Mouse (Mus musculus) kidney, adult 2 months (tissue): ENCODE measurements around the gene Gm28043. TPM values are rescaled to one million over a fixed set of nuclear protein-coding genes. Genes with fewer than 3 reads are reported as not detected.

Experiments
- DNase-seq: peaks from one replicate; pipeline ENCODE4 v3.0.0; 2021
- H3K27ac ChIP-seq: fragments of 200-500 bp; 2 replicates; pipeline ENCODE4 v1.5.1; 2012; ENCODE audit warnings: low read depth, low read length, control low read depth, inconsistent platforms; ENCODE audit not compliant: insufficient read depth
- H3K27me3 ChIP-seq: fragments of 200-500 bp; replicated peaks from 2 replicates; pipeline ENCODE4 v1.6.1; 2012; ENCODE audit warnings: mild to moderate bottlenecking, moderate library complexity, low read length, inconsistent platforms; ENCODE audit not compliant: control insufficient read depth, insufficient read depth
- H3K36me3 ChIP-seq: fragments of 200-500 bp; 2 replicates; pipeline ENCODE4 v1.6.1; 2012; ENCODE audit warnings: mild to moderate bottlenecking, moderate library complexity, low read length, inconsistent platforms; ENCODE audit not compliant: control insufficient read depth, insufficient read depth
- H3K4me1 ChIP-seq: fragments of 200-500 bp; 2 replicates; pipeline ENCODE4 v1.6.1; 2011; ENCODE audit warnings: low read length; ENCODE audit not compliant: control insufficient read depth, insufficient read depth
- H3K4me3 ChIP-seq: fragments of 200-500 bp; 2 replicates; pipeline ENCODE4 v1.5.1; 2011; ENCODE audit warnings: mild to moderate bottlenecking, low read depth, low read length, control low read depth; ENCODE audit not compliant: insufficient read depth
- CTCF ChIP-seq: fragments of 200-500 bp; conservative IDR thresholded peaks from 2 replicates; pipeline ENCODE4 v1.5.1; 2011; ENCODE audit warnings: low read depth, mild to moderate bottlenecking, control low read depth, low read length, moderate library complexity, mixed read lengths; ENCODE audit not compliant: insufficient read depth, insufficient read length
- POLR2A ChIP-seq: fragments of 200-500 bp; IDR thresholded peaks from one replicate; pipeline ENCODE4 v1.6.1; 2011; ENCODE audit warnings: low read depth, low read length, control low read depth
- WGBS: fragments of 180-500 bp; shearing (Covaris S2); methylation state at CpG from one replicate; pipeline ENCODE4 v1.1.7; 2018; 5-methylcytosine and 5-hydroxymethylcytosine counted together
- polyA plus RNA-seq: library from polyadenylated mRNA; depleted of rRNA; stranded (reverse); fragments of >200 nt; gene quantifications from 2 replicates; pipeline ENCODE4 v1.2.3, GENCODE M21; 2012

The Gm28043 gene
- polyA plus RNA-seq, 1 experiment, result 0.63 TPM

DNA sequence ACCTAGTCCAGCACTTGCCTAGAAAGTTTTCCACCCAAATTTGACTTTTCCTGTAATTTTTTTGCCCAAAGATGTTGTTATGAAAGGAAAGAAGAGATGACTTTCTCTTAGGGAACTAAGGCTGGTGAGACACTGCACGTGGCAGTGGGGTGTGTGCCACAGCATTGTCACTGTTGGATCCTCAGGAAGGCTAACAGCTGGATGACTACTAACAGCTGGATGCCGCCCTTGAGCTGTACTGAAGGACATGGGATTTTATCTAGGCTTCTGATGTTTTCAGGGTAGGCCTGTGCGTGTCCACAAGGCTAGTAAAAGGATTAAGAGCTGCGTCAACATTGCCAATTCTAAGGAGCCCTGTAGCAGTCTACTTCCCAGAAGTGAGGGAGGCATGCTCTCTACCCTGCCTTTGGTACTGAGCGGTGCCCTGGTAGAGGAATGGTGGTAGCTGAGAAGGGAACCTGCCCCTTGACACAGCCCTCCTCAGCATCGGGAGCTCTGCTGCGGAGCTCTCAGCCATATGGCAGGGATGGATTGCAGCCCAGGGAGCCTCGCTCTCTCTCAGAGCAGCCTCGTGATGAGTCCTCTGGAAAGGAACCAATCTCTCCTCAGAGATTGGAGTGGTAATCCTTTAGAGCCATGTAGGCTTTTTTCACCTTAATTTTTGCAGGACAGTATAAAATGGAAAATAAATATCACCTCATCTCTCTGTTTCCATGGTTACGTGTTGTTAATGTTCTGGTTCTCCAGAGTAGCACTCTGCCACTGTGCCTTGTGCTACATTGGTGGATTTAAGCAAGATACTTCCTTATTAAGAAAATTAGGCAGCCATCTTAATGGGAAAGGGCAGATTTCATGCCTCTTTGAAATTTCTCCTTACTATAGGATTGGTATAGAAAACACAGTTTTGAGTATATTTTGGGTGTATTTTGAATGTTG lies 53.6 kb downstream of the Gm28043 start:
- no peaks in the 10 kb centered on the region for H3K27me3 ChIP-seq
- no peak for DNase-seq
- H3K4me3 ChIP-seq, result no peak overlapping the region
- H3K27ac ChIP-seq, result no peak overlapping the region
- no peak for TF ChIP-seq POLR2A
- no peak for TF ChIP-seq CTCF
- H3K4me1 ChIP-seq, result no peaks in the 10 kb centered on the region
- WGBS, result 87% methylated on average over 10 of the region's 10 CpGs
- H3K36me3 ChIP-seq, result no peaks in the 10 kb centered on the region; the same call in none of the 2 replicates

DNA sequence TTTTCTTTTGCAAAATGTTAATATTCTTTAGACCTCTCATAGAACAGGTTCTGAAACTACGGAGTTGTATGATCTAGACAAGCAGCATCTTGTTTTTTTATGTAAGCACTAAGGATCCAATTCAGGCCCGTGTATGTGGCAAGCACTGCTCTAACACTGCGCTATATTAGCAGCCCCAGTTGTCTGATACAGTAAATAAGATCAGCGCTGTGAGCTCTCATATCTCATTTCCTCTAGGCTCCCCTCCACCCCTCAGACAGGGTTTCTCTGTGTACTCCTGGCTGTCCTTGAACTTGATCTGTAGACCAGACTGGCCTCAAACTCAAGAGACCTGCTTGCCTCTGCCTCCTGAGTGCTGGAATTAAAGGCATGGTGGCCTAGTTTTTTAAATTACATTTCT lies 54.4 kb downstream of the Gm28043 start:
- WGBS, result 93% methylated on average over 4 of the region's 4 CpGs

DNA sequence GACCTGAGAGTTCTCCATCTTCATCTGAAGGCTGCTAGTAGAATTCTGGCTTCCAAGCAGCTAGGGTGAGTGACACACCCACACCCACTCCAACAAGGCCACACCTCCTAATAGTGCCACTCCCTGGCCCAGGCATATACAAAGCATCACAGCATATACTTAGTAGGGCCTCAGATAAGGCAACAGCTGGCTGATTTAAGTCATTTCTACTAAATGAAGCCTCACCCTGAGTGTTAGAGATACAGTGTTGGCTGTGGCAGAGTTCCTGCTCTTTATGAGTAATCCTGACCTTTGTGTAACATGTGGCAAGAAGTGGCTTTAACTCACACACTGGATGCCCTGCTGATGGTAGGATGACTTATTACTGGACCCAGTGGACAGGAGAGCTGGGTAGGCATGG lies 55.3 kb downstream of the Gm28043 start:
- TF ChIP-seq CTCF (no peak), POLR2A (no peak)
- DNase-seq, result no peak
- Histone ChIP-seq H3K4me1 (no peaks in the 10 kb centered on the region), H3K27ac (no peak overlapping the region), H3K4me3 (no peak overlapping the region), H3K36me3 (no peaks in the 10 kb centered on the region; the same call in none of the 2 replicates), H3K27me3 (no peaks in the 10 kb centered on the region)

More for the DNA sequence above, 54.4 kb downstream of the Gm28043 start:
- TF ChIP-seq POLR2A (no peak), CTCF (no peak)
- H3K27ac ChIP-seq, result no peak overlapping the region
- no peak for DNase-seq
- no peaks in the 10 kb centered on the region; the same call in none of the 2 replicates for H3K36me3 ChIP-seq
- no peaks in the 10 kb centered on the region for H3K4me1 ChIP-seq
- no peak overlapping the region for H3K4me3 ChIP-seq
- H3K27me3 ChIP-seq, result no peaks in the 10 kb centered on the region

DNA sequence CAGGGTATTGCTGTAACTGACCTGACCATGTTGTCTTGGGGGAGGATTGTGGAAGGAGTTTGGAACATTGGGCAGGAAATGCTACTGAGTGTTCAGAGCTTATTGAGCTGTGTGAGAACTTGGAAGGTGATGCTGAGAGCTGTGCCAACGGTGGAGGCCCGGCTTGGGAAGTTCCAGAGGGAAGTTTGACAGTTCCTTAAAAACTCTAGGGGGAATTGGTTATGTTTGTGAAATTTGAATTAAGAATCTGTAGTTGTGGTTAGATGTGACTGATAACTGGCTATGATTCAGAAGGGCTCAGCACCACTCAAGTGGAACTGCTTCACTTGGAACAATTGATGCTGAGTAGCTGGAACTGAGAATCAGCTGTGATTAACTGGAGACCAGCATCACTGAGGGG lies 56.3 kb downstream of the Gm28043 start:
- Histone ChIP-seq H3K4me3 (no peak overlapping the region), H3K4me1 (no peaks in the 10 kb centered on the region), H3K27ac (no peak overlapping the region), H3K27me3 (no peaks in the 10 kb centered on the region), H3K36me3 (no peaks in the 10 kb centered on the region; the same call in none of the 2 replicates)
- DNase-seq, result no peak
- 48% methylated on average over 2 of the region's 2 CpGs for WGBS
- no peak for TF ChIP-seq POLR2A
- no peak for TF ChIP-seq CTCF

DNA sequence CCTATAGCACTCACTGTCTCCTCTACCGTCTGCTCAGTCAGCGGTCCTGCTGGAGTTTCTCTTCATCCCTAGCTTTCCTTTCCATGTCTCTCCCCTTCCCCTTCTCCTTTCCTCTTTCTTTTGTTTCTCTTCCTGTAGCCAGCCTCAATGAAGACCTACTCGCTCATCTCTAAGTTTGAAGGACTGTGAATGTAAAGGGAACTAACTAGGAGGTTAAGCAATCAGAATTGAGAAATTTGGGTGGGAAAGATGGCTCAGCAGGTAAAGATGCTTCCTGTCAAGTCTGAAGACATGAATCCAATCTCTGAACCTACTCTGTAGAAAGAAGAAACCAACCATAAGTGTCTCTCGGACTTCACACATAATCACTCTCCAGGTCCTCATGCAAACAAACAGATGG lies 58.6 kb downstream of the Gm28043 start:
- no peak for TF ChIP-seq CTCF
- no peak for TF ChIP-seq POLR2A
- DNase-seq, result no peak
- Histone ChIP-seq H3K4me3 (no peak overlapping the region), H3K36me3 (no peaks in the 10 kb centered on the region; the same call in none of the 2 replicates), H3K27ac (no peak overlapping the region), H3K27me3 (no peaks in the 10 kb centered on the region), H3K4me1 (no peaks in the 10 kb centered on the region)
- 95% methylated on average over 4 of the region's 4 CpGs for WGBS

DNA sequence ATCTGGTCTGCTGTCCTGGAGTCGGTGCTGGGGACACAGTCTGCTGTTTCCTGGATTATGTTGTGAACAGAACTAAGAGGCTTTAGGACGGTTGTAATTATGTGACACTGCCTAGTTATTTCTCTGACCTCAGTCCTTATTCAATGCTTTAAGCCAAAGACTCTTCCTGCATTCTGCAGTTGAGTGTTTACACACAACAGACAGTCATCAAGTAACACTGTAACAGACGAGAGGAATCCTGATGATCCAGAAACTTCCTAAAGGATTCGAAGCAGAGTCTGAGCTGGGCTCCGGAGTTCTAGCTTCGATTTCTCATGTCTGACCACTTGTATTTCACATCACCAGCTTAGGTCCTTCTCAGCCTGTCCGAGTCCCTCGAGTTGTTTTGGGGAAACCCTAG lies 63.9 kb downstream of the Gm28043 start:
- no peak for TF ChIP-seq POLR2A
- TF ChIP-seq CTCF, result no peak
- Histone ChIP-seq H3K36me3 (peaks cover 4% of the 10 kb centered on the region), H3K27ac (no peak overlapping the region), H3K4me3 (no peak overlapping the region), H3K27me3 (no peaks in the 10 kb centered on the region), H3K4me1 (no peaks in the 10 kb centered on the region)
- no peak for DNase-seq
- 83% methylated on average over 8 of the region's 8 CpGs for WGBS

DNA sequence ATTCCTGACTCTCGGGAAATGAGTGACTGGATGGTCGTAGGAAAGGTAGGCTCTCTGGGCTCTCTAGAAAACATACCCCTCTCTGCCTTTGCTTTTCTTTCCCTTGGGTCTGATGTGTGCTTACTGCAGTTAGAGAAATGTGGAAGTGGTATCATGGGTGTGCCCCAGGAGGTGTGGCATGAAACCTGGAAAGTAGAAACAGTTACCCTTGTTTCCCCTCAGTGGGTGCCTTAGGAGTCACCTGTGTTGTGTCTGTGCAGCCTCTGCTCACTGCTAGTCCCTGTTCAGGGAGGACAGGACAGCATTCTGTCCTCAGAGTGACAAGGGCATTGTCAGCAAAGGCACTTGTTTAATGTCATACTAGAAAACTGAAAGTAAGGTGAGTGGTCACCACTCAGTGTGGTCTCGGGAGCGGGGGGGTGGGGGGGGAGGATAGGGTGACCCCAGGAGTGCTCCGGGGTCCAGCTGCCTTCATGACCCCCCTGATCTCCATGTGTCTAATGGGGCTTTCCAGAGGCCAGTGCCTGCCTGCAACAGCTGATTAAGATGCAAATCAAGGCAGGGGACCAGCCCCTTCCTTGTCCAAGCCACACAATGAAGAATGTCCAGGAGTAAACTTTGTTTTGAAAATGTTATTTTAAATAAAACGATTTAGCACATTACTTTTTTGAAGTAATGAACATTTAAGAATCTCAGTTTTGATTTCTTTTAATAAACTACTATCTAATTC lies 64.5 kb downstream of the Gm28043 start:
- 86% methylated on average over 6 of the region's 6 CpGs for WGBS

More for the DNA sequence above, 64.5 kb downstream of the Gm28043 start:
- Histone ChIP-seq H3K27me3 (no peaks in the 10 kb centered on the region), H3K36me3 (peaks cover 4% of the 10 kb centered on the region), H3K4me3 (no peak overlapping the region), H3K27ac (no peak overlapping the region), H3K4me1 (no peaks in the 10 kb centered on the region)
- DNase-seq, result no peak
- TF ChIP-seq CTCF (no peak), POLR2A (no peak)
